Mouse (Mus musculus) myocyte (in vitro differentiated cells): ENCODE measurements around the gene Hoxd12. TPM values are rescaled to one million over a fixed set of nuclear protein-coding genes. Genes with fewer than 3 reads are reported as not detected.

Experiments
- H3K27me3 ChIP-seq: one replicate; pipeline ENCODE4 v1.6.1; 2011; ENCODE audit not compliant: control insufficient read depth, insufficient read depth, insufficient read length
- H3K36me3 ChIP-seq: one replicate; pipeline ENCODE4 v1.6.1; 2011; ENCODE audit not compliant: control insufficient read depth, insufficient read depth
- H3K4me2 ChIP-seq: one replicate; pipeline ENCODE4 v1.6.1; 2011; ENCODE audit warnings: low read depth, control low read depth
- H3K4me3 ChIP-seq: one replicate; pipeline ENCODE4 v1.5.1; 2011; ENCODE audit warnings: mild to moderate bottlenecking, control low read depth, moderate library complexity
- H3K79me2 ChIP-seq: one replicate; pipeline ENCODE4 v1.6.1; 2011; ENCODE audit not compliant: control insufficient read depth, insufficient read depth
- H3ac ChIP-seq: one replicate; pipeline ENCODE4 v1.6.1; 2011; ENCODE audit not compliant: control insufficient read depth, insufficient read length
- CEBPB ChIP-seq: IDR thresholded peaks from 2 replicates; pipeline ENCODE4 v1.6.1; 2011; ENCODE audit warnings: mild to moderate bottlenecking, moderate library complexity; ENCODE audit not compliant: poor library complexity, insufficient read depth, severe bottlenecking
- E2F4 ChIP-seq: IDR thresholded peaks from one replicate; pipeline ENCODE4 v1.6.1; 2011; ENCODE audit warnings: mild to moderate bottlenecking, control low read depth, moderate library complexity; ENCODE audit not compliant: insufficient read depth
- MAX ChIP-seq: IDR thresholded peaks from one replicate; pipeline ENCODE4 v1.6.1; 2011; ENCODE audit warnings: low read depth, mild to moderate bottlenecking, control low read depth
- MYOD1 ChIP-seq, 3 experiments: IDR thresholded peaks; one replicate each; pipeline ENCODE4 v1.6.1; 2011; ENCODE audit warnings: control low read depth in 2 of 3, low read depth in 2 of 3, mild to moderate bottlenecking in 2 of 3, moderate library complexity in 1 of 3; ENCODE audit not compliant: insufficient read length in 2 of 3, control insufficient read depth in 1 of 3
- MYOG ChIP-seq, 3 experiments: IDR thresholded peaks; one replicate each; pipeline ENCODE4 v1.6.1; 2011; ENCODE audit warnings: control low read depth in 2 of 3, low read depth in 2 of 3, mild to moderate bottlenecking in 2 of 3; ENCODE audit not compliant: insufficient read length in 2 of 3, control insufficient read depth in 1 of 3, insufficient read depth in 1 of 3
- POLR2A ChIP-seq: IDR thresholded peaks from one replicate; pipeline ENCODE4 v1.6.1; 2011; ENCODE audit warnings: low read depth, mild to moderate bottlenecking, control low read depth, moderate library complexity; ENCODE audit not compliant: insufficient read length
- POLR2AphosphoS2 ChIP-seq: IDR thresholded peaks from one replicate; pipeline ENCODE4 v1.6.1; 2011; ENCODE audit warnings: low read depth, control low read depth; ENCODE audit not compliant: insufficient read length
- REST ChIP-seq: IDR thresholded peaks from one replicate; pipeline ENCODE4 v1.6.1; 2011; ENCODE audit warnings: mild to moderate bottlenecking, control low read depth, moderate library complexity; ENCODE audit not compliant: insufficient read depth, insufficient read length
- SRF ChIP-seq: IDR thresholded peaks from one replicate; pipeline ENCODE4 v1.6.1; 2011; ENCODE audit warnings: low read depth; ENCODE audit not compliant: control insufficient read depth, insufficient read length
- TCF12 ChIP-seq: IDR thresholded peaks from one replicate; pipeline ENCODE4 v1.6.1; 2011; ENCODE audit warnings: mild to moderate bottlenecking, control low read depth; ENCODE audit not compliant: poor library complexity, insufficient read depth, severe bottlenecking
- TCF3 ChIP-seq: IDR thresholded peaks from one replicate; pipeline ENCODE4 v1.6.1; 2011; ENCODE audit warnings: low read depth, control low read depth; ENCODE audit not compliant: insufficient read length
- USF1 ChIP-seq: IDR thresholded peaks from one replicate; pipeline ENCODE4 v1.6.1; 2011; ENCODE audit warnings: low read depth, mild to moderate bottlenecking, control low read depth, moderate library complexity
- polyA plus RNA-seq: library from polyadenylated mRNA; unstranded; fragments of >200 nt; fragmentation: generic; extraction: Trizol; gene quantifications from one replicate; pipeline ENCODE4 v1.2.1, GENCODE M21; 2012; ENCODE audit warnings: missing spikeins

The Hoxd12 gene
- polyA plus RNA-seq, 1 experiment = not detected

DNA sequence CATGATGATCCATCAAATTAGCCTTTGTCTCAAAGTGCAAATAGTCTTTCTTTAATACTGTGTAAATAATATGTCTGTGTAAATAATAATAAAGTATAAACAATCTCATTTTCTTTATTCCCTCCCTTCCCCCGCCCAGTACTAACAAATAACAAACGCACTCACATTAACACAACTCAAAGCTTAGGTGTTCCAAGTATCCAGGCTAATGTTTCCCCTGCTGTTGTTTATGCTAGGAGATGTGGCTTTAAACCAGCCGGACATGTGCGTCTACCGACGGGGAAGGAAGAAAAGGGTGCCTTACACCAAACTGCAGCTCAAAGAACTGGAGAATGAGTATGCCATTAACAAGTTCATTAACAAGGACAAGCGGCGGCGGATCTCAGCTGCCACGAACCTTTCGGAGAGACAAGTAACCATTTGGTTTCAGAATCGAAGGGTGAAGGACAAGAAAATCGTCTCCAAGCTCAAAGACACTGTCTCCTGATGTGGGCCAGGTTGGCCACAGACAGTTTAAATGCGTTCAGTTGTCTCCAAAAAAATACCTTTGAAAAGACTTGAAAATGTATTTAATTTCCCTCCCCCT lies 5.1 kb upstream of the Hoxd12 start:
- H3K79me2 ChIP-seq = no peaks in the 10 kb centered on the region
- H3K36me3 ChIP-seq = no peaks in the 10 kb centered on the region
- TF ChIP-seq TCF12 = no peak
- no peak for TF ChIP-seq REST
- no peak overlapping the region for H3K4me2 ChIP-seq
- H3K27me3 ChIP-seq = peaks cover 44% of the 10 kb centered on the region
- no peak overlapping the region for H3ac ChIP-seq
- no peak overlapping the region for H3K4me3 ChIP-seq

DNA sequence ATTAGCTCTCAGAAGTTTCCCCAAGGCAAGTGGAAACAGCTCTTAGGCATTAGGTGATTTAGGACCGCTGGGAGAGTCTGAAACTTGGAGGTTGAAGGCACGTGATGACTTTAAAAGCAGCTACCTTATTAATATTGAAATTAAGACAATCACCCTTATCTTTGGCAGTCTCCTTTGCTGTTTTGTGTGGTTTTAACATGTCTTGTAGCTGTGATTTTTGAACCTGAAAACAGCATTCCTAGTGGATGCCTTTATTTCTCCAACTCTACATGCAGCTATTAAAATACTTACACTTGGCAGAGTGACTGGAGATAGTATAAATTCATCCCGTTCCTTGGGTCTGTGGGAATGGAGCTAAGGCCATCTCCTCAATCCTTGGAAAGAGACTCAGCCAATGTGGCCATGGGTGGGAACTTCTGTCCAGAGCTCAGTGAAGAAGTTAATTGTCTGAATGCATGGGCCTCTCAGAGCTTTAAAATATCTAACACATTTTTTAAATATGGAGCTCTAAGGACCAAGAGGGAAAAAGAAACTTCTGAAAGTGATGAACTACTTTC lies 4.1 kb upstream of the Hoxd12 start:
- H3K79me2 ChIP-seq = no peaks in the 10 kb centered on the region
- H3K4me3 ChIP-seq = no peak overlapping the region
- TF ChIP-seq POLR2A = no peak
- TF ChIP-seq CEBPB = no peak
- no peak for TF ChIP-seq REST
- no peak for TF ChIP-seq USF1
- TF ChIP-seq MAX = no peak
- TF ChIP-seq TCF3 = no peak
- no peak for TF ChIP-seq MYOG (IDR thresholded peaks at IDR 0.05; ENCODE audit: control insufficient read depth in 1 of 3, insufficient read depth in 1 of 3, insufficient read length in 2 of 3, low read depth in 2 of 3)
- no peak for TF ChIP-seq E2F4
- TF ChIP-seq TCF12 = no peak
- TF ChIP-seq MYOD1 (IDR thresholded peaks at IDR 0.05; ENCODE audit: control insufficient read depth in 1 of 3, insufficient read length in 2 of 3, low read depth in 2 of 3) = no peak
- no peak for TF ChIP-seq SRF
- no peak overlapping the region for H3ac ChIP-seq
- H3K36me3 ChIP-seq = no peaks in the 10 kb centered on the region
- peaks cover 54% of the 10 kb centered on the region for H3K27me3 ChIP-seq
- no peak overlapping the region for H3K4me2 ChIP-seq

DNA sequence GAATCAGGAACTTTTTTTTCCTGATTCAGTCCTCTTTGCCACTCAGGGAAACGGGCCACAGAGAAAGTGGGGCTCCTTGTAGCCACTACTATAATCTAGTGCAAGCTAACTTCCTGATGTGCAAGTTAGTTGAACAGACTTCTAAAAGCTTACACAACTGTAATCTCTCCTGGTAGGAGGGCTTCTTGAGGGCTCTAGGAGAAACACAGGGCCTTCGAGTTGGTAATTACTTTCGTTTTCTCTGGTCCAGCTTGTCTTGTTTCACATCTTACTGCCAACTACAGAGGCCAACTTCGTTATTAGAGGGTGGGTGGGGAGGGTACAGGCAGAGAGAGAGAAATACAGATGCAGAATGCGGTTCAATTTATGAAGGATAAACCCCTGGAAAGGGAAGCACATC lies 3.0 kb upstream of the Hoxd12 start:
- Histone ChIP-seq H3K4me2 (peak overlapping the region; percentile 53), H3K27me3 (peaks cover 57% of the 10 kb centered on the region), H3K79me2 (no peaks in the 10 kb centered on the region), H3ac (no peak overlapping the region), H3K4me3 (no peak overlapping the region), H3K36me3 (no peaks in the 10 kb centered on the region)
- TF ChIP-seq REST = no peak
- no peak for TF ChIP-seq MYOD1 (IDR thresholded peaks at IDR 0.05; ENCODE audit: control insufficient read depth in 1 of 3, insufficient read length in 2 of 3, low read depth in 2 of 3)
- TF ChIP-seq POLR2AphosphoS2 = no peak
- TF ChIP-seq TCF12 = no peak
- TF ChIP-seq E2F4 = no peak
- TF ChIP-seq POLR2A = no peak
- no peak for TF ChIP-seq CEBPB
- no peak for TF ChIP-seq TCF3
- TF ChIP-seq USF1 = no peak

GRCm38 (mm10) chr2:74672481-74673362 lies 2.1 kb upstream of the Hoxd12 start:
- peak overlapping the region; percentile 53 for H3K4me2 ChIP-seq
- no peak overlapping the region for H3ac ChIP-seq
- no peak overlapping the region for H3K4me3 ChIP-seq
- no peaks in the 10 kb centered on the region for H3K36me3 ChIP-seq
- H3K27me3 ChIP-seq = peaks cover 55% of the 10 kb centered on the region
- TF ChIP-seq POLR2A (no peak), CEBPB (no peak), E2F4 (no peak), POLR2AphosphoS2 (no peak), REST (no peak), MYOD1 (IDR thresholded peaks at IDR 0.05; ENCODE audit: control insufficient read depth in 1 of 3, insufficient read length in 2 of 3, low read depth in 2 of 3) (no peak), USF1 (no peak), TCF12 (no peak), SRF (no peak), MAX (no peak), TCF3 (no peak), MYOG (IDR thresholded peaks at IDR 0.05; ENCODE audit: control insufficient read depth in 1 of 3, insufficient read depth in 1 of 3, insufficient read length in 2 of 3, low read depth in 2 of 3) (no peak)
- H3K79me2 ChIP-seq = no peaks in the 10 kb centered on the region
